Mouse (Mus musculus) left cerebral cortex, adult 9 months (tissue): ENCODE results near the gene Iqschfp.

Experiments
- DNase-seq, 2 experiments: peaks; one replicate each; pipeline ENCODE4 v3.0.0; 2022; ENCODE audit warnings: low spot score in 2 of 2

Iqschfp gene

DNA sequence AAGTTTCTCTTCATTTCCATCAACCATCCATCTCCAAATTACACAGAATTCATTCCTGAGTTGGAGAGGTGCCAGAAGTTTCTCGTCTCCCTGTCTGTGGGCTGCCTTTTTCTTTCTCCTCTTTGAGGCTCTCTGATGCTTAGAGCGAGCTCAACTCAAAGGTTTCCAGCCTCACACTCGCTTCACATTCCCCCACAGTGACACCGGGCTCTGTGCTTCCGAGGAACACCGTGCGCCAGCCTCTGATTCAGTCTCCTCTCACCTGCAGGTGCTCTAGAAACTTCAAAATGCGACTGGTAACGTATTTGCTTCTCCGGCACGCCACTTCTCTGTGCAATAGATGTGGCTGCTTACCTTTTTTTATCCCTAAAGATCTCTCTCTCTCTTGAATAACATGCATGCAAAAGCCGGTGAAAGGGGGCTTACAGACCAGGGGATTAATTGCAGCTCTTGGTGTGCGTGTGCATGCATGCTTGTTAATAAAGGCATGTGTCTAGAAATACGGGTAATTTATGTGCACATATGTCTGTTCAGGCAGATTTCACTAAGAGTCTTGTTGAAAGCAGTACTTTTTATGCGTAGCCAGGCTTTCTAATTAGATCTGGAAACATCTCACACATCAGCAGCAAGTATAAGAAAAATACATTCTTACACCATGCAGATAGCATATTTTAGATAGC, at the start of gene Iqschfp, which contains the start of gene Iqcj:
Gene Iqschfp (plus strand): TSS at position 207 of the 680 bp plus-strand sequence.
Gene Iqcj (plus strand): TSS at position 195 of the 680 bp plus-strand sequence.
- DNase-seq: peak in 1 of 2 experiments; percentile 28

DNA sequence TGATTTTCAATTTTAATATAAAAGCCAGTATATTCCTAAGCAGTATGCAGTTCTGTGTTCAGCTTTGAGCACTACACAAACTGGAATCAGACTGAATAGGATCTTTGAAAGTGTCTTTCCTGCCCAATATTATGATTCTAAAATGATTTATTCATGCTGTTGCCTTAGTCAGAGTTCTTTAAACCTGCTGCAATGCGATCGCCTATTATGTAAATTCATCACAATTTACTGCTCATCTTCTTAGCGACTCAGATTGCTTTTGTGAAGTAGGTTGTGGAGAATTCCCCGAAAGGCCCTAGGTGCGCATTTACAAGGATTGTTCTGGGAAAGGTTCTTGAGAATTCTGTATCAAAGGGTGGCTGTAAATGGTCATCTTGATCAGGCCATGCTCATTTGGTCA, 39.6 kb upstream of the Iqschfp start:
- no peak for DNase-seq

DNA sequence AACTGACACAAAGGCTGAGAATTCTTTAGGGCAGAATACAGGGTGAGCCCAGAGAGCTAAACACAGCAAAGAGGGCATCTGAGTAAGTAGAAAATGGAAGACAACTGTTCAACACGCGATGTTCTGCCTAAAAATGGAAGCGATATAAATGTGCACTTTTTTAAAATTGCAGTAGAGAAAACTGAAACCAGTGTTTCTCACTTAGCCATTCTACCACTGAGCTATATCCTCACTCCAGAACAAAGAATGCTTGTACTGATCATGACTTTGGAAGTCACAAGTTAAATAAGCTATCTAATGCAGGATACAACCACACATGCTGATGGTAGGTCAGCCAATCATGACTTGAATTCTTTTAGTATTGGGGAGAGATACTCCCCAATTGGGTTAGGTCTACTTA, 30.5 kb upstream of the Iqschfp start:
- DNase-seq: no peak

DNA sequence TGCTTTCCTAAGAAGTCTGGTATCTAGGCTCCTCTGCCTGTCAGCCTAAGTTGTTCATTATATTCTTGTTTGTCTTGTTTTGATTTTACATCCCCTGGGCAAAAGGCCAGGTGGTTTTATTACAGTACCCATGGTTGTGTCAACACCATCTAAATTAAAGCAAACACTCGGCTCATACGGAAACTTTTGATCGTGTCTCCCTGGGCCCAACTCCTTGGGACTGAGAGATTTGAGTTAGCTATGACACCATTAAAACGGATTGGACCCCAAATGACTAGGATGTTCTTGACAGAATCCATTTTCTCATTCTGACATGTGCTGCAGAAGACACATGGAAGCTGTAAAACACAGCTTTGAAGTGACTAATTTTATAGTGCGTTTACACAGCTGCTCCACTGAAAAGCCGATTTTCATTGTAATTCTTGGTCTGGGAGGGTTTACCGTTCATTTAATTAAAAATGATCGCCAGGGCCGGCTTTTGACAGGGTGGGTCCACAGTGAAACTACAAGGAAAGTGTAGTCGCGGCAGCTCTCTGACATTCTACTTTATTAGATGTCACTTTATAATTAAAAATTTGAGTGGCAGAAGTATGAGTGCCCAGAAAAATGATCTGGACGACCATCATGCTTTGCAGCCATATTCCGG, 24.5 kb upstream of the Iqschfp start:
- DNase-seq: no peak

DNA sequence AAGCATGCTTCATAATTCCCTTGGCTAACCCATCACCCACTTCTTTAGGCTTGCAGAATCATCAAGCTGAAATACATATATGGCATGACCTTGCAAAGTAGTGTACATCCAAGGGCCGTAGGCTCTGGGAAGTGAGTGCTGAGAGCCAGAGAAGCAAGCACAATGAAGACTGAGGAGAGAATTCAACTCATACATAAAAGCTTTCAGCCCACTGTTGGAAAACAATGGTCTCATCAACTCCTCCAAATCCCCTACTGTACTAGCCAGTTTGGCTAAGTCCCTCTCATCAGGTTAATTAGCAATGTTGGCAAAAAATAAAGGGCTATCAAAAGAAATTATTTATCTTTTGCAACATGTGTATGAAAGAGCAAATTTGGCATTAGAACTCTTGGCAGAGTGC, 22.6 kb upstream of the Iqschfp start:
- no peak for DNase-seq

DNA sequence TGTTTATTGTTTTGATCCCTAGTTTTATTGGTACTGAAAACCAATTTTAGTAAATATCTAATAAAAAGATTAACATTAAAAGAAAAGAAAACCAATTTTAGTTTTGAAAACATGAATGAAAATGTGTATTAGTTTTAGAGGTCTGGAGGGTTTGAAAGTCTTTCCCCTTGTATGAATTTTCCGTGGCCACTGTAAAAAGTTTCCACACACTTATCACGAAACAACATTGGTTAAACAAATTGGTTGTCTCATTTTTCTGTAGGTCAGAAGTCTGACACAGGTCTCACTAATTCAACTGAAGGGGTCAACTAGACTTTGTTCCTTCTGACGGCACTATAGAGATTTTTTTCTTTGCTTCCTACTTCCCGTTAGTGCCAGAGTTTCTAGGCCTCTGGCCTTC, 14.8 kb upstream of the Iqschfp start:
- DNase-seq: no peak

DNA sequence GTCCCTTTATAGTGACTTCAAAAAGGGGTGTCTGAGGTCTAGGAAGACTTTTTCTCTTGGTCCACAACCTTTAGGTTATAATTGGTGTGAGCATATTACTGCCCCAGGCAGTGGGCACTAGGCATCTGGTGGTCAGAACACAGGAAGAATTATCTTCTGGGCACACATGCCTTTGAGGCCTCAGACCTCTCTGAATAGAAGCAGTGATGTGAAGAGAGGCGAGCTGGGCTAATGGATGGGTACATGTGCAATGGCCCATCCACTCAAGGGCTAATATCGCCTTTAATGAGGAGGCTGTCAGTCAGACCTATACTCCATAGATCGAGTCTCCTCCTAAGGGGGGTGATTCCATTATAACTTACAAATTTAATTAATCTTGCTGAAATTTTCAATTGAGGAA, 7.7 kb upstream of the Iqschfp start:
- no peak for DNase-seq

DNA sequence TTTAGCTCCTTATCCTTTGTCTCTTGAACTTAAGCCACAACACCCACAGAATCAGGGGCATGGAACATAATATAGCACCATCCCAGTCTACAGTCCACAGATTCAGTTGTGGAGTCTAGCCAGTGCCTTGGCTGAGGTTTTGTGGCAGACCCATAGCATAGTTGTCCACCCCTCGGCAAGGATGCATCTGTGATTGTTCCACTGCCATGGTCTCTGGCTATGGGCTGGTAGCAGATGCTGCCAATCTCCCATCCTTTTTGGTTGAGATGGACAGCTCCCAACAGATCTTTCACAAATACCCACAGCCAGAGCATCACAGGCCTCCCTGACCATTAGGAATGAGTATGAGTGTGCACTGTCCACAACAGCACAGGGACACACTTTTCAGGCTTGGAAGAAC, 5.9 kb upstream of the Iqschfp start:
- no peak for DNase-seq

DNA sequence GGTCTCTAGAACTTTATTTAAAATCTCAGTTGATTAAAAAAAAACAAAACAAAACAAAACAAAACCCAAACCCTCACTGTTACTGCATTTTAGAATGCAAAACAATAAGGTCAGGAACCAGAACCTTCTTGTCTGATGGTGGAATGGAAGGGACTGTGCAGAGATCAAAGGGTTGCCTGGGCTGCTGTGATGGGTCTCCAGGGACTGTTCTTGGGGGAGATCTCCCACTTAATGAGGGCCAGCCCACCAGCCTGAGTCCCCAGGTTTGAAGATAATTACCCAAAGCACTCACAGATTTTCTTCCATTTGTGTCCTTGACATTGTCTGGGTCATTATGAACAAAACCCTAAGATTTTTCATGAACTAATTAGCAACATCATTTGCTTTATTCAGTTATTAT, 4.8 kb upstream of the Iqschfp start:
- no peak for DNase-seq

DNA sequence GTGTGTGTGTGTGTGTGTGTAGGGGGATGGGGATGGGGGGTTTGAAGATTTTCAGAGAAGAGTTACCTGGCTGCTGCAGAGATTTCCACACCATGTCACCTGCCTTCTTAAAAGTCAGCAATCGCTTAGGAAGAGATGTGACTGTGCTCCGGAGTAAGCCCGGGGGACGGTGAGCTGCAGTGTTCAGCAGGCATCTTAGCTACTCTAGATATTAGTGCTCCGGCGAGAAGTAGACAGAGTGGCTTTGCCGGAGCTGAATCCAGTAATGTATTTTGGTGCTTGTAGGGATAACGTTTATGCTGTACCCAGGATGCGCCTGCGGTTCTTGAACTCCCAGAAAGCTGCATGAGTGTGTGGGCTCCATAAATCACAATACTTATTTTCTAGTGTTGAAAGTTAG, 736 bp downstream of the Iqschfp start:
- peak in 1 of 2 experiments; percentile 23 for DNase-seq

DNA sequence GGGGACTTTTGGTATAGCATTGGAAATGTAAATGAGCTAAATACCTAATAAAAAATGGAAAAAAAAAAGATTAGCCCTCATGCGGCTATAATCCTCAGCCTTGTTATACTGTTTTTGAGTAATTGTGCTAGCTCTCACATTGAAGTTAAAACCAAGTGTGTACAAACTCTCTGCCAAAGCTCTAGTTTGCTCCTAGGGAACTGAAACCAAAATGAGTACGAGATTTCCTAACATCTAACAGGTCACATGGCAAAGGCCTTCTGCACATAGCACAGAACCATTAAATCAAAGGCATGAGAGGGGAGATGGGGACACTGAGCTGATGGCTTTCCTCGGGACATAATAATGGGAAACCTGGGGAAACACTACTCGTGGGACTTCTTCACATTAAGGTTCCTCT, 10.5 kb downstream of the Iqschfp start:
- DNase-seq: no peak

DNA sequence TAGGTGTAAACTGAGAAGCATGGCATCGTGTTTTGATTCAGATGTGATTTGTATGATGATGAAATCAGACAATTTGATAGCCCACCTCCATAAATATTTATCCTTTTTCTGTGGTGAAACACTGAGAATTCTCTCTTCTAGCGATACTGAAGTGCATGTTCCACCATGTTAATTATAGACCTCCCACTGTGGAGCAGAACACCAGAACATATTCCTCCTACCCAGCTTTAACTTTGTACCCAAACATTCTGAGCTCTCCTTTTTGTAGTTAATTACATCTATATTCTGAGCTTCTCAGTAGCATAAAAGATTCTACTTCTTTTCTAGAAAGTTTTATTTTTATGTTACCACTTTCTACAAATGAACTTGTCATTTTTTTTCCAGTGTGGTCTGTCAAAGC, 16.6 kb downstream of the Iqschfp start:
- no peak for DNase-seq

DNA sequence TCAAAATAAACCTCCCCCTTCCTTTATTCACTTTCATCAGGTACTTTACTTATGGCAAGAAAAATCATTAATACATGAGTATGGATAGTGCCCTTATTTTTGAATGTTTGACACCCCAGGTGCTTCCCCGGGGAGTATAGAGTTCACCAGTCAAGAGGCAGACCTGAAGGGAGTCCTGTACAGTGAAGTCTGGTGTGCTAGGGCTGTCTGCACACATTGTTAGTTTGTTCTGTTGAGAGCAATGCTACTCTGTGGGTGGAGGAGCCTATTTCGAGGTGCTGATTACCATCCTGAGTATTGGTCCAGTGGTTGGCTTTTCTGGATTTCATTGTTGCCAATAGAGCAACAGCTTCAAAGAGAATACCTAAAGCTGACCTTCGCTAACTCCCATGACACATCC, 26.1 kb downstream of the Iqschfp start:
- no peak for DNase-seq

DNA sequence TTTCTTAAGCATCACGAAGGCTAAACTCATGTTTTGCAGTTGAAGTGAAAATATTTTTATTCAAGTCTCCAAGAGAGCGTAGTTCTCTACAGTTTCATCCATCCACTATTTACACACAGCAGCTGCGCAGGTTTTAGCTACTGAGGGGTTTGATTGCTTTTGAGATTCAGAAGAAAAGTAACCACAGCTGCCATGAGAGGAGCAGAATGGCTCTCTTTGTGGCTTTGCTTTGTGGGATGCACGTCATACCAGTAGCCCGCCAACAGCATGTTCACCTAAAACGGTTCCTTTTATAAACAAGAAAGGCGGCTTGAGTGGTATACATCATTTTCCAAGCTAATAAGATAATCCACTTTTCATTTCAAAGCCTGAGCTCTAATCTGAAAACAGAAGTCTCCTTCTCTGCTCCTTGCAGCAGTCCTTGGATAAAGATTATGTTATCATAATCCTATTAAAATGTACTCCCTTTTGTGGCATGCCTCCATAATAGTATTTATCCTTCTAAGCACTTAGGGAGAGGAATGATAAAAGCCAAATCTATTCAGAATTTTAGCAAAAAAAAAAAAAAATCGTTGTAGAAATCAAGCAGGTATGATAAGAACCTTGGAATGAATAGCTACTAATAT, 26.7 kb downstream of the Iqschfp start:
- no peak for DNase-seq

DNA sequence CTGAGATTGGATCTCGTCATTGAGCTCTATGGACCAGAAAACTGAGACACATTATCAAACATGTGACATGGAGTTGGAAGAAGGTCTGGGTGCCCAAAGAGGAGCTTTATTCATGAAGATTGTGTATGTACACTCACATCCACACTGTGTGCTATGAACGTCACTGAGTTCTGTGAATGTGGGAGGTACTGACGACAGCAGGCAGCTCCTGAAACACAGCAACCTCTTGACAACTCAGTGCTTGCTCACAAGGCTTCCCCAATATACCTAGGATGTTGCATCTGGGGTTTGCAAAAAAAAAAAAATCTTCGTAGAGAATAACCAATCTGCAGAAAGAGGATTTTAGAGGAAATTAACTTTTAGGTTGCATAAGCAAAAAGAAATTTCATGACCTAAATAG, 31.1 kb downstream of the Iqschfp start:
- no peak for DNase-seq

DNA sequence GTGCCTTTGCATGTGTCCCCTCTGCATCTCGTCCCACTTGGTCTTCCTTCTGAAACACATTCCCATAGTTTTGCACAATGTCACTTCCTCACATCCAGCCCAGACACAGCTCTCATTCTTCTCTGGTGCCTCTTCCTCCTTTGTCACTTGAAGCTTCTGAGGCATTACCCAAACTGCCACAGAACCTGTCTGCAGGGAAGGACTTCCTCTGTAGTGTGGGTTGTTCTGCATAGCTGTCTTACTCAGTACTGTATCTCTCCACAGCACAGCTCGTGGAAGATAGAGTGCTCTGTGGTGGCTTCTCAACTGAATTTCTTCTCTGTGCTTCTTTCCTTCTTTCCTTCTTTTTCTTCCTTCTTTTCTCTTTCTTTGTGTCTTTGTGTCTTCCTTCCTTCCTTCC, 33.4 kb downstream of the Iqschfp start:
- DNase-seq: no peak

DNA sequence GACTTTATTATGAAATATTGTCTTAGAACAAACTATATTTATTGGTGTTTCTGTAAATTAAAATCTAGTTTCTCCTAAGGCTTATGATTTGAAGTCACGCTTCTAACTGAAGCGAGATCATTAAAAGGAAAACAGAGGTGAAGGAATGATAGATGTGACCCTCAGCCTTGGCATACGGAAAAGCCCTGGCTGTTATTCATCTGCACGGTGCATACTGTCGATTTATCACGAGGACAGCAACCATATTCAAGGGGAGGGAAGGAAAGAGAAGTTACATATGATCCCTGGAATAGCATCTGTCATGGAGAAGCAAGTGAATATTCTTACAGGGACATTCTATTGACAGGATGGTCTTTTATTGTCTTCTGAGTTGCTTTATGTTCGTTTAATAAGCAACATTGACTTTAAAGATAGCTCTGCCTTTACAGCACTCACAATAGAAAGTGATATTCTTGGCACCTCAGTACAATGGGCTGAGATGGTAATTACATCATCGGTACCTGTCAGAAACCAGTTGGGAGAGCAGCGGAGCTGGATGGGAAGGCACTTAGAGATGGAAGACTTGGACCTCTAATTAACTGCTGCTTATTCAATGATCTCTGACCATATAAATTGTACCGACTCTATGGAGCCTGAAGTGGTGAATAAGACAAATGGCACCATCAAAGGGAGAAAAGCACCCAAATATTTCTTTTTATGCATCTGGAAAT, 38.5 kb downstream of the Iqschfp start:
- DNase-seq: no peak

DNA sequence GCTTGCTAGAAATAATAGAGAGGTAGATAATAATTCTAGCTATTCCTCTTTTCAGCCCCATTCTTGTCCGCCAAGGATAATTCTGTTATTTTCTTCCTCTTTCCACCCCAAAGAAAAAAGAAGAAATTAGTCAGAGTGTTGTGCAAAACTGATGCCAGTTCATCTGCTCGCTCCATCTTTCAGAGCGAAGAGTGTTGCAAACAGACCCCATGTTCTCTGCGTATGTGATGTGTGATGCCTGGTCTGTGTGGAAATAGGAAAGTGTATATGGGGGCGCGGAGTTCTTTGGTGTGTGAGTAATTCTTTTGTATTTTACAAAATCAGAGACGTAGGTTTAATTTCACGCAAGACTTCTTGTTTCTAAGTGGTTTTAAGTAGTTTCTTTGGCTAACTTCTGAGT, 39.1 kb downstream of the Iqschfp start:
- DNase-seq: no peak

DNA sequence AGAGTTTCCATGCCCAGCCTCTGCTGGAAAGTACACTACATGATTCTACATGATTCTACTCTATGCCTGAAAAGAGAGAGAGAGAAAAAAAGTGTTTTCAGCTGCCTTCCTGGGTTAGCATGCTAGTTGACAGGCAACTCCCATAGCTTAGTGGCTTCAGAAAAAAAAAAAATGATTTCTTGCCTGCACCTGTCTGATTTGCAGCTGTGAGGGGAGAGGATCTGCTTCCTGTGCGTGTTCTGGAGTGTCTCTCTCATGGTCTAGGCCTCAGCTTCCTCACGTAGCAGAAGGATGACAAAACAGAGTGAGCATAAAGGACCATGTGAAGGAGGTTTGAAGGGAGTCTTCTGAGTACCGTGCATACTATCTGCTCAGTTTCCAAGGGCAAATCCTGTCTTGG, 39.9 kb downstream of the Iqschfp start:
- no peak for DNase-seq

DNA sequence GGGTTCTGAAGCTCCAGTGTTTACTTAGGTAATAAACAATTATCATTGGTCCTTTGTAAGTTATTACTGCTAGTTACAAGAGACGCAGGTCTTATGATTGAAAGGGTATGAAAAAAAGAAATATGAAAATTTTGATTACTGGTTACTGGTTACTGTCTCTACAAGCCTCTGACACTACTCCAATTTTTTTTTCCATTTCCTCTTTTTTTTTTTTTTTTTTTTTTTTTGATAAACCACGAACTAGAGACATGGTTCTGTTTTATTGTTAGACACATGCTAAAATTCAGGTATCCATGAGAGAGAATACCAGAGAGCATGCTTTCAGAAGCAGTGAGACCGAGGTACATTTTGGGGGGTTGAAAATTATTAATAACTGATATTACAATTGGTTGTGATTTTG, 43.8 kb downstream of the Iqschfp start:
- no peak for DNase-seq

DNA sequence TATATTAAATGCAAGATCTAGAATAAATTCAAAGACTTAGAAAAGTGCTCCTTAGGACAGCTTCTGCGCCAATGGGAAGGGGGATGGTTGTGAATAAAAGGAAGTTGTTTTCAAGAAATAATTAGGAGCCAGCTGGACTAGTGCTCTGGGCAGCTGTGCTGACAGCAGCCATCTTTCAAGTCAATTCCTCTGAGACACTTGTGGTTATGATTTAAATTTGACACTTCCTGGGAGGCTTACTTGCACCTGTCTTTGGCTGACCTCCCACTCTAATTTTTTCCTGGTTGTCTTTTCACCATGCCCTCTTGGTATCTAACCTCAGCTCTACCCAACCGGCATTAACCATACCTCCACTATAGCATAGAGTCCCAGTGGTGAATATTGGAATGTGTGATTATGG, 55.0 kb downstream of the Iqschfp start:
- DNase-seq: no peak

DNA sequence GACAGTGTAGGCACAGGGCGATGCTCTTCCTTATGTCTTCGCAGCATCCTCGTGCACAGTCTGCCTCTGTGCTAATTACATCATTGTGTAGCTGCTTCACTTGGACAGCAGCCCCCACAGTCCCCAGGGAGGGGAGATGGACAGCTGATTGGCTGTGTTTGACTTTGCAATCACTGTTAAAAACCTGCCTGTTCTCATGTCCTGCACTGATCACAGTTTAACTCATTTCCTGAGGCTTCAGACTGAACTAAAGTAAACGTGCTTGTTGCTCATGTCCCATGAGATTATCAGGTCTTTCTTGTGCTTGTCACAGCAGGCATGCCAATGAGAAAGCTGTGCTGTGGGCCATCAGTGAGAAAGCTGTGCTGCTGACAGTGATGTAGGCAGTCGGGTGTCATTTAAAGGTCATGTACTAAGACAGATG, 60.5 kb downstream of the Iqschfp start:
- no peak for DNase-seq
